Mouse (Mus musculus): ENCODE results near the gene Lipe.

Lipe gene

DNA sequence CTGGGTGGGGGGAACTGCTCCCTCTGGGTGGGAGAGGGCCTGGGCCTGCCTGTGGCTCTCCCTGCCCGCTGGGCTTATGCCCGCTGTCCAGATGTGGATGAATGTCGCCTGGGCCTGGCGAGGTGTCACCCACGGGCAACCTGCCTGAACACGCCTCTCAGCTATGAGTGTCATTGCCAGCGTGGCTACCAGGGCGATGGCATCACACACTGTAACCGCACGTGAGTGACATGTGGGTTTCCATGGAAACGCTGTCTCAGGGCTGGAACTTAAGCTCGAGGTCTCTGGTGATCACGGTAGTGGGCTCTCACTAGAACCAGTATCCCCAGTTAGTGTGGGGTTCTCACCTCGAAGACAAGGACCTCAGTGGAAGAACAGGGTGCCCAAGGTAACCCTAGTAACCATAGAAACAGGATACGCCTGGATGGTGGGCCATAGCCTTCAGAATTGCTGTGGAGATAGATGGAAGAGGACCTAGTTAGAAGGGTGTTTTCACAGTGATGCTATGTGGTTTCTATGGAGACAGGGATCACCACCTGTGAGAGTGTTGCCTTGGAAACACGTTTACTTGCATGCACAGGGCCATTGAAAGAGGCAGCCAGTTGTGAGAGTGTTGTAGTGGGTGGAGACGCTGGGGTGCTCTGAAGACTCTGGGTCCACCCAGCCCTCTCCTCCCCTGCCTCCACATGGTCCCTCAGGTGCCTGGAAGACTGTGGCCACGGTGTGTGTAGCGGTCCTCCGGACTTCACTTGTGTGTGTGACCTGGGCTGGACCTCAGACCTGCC lies 57.3 kb downstream of the Lipe start:
- no peak for DNase-seq

DNA sequence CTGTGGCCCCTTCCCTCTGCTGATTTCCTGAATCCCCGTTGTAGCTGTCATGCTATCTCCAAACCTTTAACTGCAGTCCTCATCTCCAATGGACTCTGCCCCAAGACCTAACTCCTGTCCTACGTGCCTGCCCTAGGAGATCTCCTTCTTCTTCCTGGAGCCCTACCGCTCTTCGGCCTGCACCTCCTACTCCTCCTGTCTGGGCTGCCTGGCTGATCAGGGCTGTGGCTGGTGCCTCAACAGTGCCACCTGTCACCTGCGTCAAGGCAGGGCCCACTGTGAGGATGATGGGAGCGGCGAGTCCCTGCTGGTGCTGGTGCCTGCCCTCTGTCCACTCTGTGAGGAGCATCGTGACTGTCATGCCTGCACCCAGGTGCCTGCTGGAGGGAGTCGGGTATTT lies 59.2 kb downstream of the Lipe start:
- DNase-seq: no peak

DNA sequence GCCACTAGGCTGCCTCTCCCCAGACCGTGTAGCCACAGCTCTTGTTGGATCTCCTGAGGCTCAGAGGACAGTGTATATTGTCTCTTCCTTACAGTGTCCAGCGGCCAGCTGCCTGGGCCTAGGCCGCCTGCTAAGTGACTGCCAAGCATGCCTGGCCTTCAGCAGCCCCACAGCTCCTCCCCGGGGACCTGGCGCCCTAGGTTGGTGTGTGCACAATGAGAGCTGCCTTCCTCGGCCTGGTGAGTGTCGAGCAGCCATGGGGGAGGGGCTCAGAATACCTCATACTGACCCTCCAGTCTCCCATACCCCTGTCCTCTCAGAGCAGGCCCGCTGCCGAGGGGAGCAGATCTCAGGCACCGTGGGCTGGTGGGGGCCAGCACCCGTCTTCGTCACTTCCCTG lies 64.0 kb downstream of the Lipe start:
- DNase-seq: no peak

GRCm38 (mm10) chr7:25333596-25334307 lies 64.8 kb downstream of the Lipe start:
- peak; percentile 81 for DNase-seq
